Mouse (Mus musculus) lung, adult 2 months (tissue): ENCODE measurements around the gene Cdx4.

Experiments
- CTCF ChIP-seq: fragments of 200-500 bp; IDR thresholded peaks from 2 replicates; pipeline ENCODE4 v1.5.1; 2011; ENCODE audit warnings: mild to moderate bottlenecking, low read length, control low read depth; ENCODE audit not compliant: insufficient read depth
- POLR2A ChIP-seq: fragments of 200-500 bp; IDR thresholded peaks from 2 replicates; pipeline ENCODE4 v1.6.1; 2011; ENCODE audit warnings: low read depth, mild to moderate bottlenecking, control low read depth, low read length, borderline replicate concordance; ENCODE audit errors: extremely low read depth

DNA sequence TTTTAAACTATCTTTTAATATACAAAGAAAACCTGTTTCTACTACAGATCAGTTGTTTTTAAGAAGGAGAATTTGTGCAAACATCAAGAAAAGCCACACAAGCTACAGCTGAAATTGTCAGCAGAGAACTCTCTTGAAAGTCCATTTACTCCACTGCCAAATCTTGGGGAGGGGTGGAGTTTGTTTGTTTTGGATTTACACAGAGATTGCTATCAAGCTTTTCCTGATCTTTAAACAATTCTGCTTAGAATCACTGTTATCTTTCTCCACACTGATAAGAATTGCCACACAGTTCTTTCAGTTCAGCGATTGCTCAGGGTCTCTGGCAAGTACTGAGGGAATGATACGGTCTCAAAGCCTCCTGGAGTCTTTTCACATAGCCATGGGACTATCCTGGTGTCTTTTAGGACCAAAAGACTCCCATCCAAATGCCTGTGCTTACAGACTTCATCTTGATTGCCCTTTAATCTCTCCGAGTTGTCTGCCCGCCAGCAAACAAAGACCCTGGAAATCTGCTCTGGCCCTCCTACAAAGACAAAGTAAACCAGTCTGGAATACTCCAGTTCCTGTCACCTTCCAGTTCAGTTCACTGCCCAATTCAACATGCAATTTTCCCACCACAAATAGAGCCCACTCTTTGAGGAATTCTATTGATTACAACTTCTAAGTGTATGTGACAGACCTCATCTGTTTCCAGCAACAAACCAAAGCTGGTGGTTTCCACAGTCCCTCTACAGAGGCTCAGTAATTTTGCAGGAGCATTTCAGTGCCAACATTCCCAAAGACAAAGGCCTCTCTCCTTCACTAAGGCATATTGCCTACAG lies 34.1 kb upstream of the Cdx4 start:
- TF ChIP-seq CTCF (no peak), POLR2A (no peak)
